Mouse (Mus musculus) heart, adult 9 months (tissue): ENCODE results near the gene Nipsnap2.
"Not testable (repeated sequence)": the region's sequence is repeated elsewhere in the genome, so short reads cannot be mapped to it uniquely, and the experiment has no call there.

Experiments
- DNase-seq, 2 experiments: peaks; one replicate each; pipeline ENCODE4 v3.0.0; 2022; ENCODE audit warnings: low spot score in 2 of 2

The Nipsnap2 gene

GRCm38 (mm10) chr5:129761865-129762540, 37.1 kb downstream of the Nipsnap2 start:
- DNase-seq: no peak

GRCm38 (mm10) chr5:129770443-129771355, 45.8 kb downstream of the Nipsnap2 start:
- DNase-seq: no peak

GRCm38 (mm10) chr5:129772433-129772832, 47.6 kb downstream of the Nipsnap2 start:
- DNase-seq: no peak

GRCm38 (mm10) chr5:129773330-129773729, 48.5 kb downstream of the Nipsnap2 start:
- not testable (repeated sequence) for DNase-seq

DNA sequence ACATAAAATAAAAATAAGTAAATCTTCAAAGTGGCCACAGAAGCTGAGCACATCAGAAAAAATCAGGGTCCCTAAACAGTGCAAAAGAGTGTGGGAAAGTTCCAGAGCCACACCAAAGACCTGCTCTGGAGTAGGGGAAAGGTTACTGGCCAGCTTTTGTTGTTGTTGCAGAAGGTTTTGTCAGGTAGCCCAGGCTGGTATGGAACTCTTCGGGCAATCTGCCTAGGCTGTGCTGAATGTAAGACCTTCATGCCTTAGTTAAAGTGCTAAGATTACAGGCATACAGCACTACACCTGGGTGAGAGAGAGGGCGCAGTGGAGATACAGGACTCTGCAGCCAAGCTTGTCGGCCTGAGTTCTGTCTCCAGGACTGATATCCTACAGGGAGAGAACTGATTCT, 49.8 kb downstream of the Nipsnap2 start:
- no peak for DNase-seq

GRCm38 (mm10) chr5:129778348-129778995, 53.6 kb downstream of the Nipsnap2 start:
- DNase-seq: no peak

- peak; percentile 68 to 80 for DNase-seq
Measured at GRCm38 (mm10) chr5:129778996-129779716, 54.3 kb downstream of the Nipsnap2 start.

DNA sequence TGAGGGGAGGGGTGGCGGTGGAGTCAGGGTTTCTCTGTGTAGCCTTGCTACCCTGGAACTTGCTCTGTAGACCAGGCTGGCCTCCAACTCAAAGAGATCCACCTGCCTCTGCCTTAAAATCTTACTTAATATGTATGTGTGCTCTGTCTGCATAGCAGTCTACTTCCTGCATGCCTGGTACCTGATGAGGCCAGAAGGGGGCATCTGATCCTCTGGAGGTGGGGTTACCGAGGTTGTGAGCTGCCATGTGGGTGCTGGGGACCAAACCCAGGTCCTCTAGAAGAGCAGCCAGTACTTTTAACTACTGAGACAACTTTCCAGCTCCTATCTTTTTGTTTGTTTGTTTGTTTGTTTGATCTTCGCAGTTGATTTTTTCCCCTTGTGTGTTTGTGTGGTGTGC, 55.3 kb downstream of the Nipsnap2 start:
- no peak for DNase-seq

DNA sequence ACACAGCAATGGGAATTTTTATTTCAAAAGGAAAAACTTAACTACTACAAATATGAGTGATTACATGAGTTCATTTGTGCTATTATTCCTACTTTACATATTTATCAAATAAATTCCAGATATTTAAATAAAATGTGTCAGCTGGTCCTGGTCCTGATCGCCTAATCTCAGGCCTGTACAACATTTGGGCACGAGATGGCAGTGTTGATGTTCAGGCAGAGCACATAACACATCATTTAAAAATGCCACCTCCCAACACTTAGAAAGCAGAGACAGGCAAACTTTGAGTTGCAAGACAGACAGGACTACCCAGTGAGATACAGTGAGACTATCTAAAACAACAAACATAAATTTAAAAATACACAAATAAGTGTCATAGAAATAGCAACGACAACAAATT, 57.3 kb downstream of the Nipsnap2 start:
- no peak for DNase-seq

GRCm38 (mm10) chr5:129785235-129785870, 60.5 kb downstream of the Nipsnap2 start:
- DNase-seq: no peak

GRCm38 (mm10) chr5:129786161-129786560, 61.3 kb downstream of the Nipsnap2 start:
- no peak for DNase-seq

DNA sequence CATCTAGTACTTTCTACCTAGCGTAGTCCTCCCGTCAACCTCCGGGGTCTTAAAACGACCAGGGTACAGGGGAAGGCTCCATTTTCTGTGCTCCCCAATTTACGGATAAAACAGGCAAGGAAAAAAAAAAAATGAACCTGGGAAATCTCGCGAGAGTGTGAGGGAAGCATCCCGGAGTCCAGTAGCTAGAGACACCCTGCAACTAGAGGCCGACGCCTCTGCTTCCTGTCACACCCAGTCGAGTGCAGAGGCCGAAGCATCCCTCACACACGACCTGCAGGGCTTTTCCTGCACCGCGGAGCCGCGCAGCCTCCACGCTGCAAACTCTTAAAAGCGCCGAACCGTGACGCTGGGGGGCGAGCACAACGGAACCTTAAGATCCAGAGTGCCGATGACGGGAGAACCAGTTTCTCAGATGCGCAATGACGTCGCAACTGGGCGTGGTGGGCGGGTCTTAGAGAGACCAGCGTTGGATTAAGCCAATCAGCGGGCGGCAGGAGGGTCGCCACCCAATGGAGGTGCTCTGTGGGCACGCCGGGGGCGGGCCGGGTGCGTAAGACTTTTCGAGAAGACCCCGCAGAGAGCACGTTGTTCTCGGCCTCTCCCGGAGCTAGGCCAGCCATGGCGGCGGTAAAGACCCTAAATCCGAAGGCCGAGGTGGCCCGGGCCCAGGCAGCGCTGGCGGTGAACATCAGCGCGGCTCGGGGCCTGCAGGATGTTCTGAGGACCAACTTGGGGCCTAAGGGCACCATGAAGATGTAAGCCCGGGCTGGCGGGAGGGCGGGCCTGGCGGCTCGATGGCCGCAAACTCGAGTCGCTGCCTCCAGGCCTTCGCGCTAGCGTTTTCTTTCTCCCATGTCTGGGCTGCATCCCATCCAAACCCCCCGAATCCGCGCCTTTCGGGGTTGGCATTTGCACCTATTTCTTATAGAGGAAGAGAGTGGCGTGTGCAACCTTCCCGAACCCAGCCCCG, 62.2 kb downstream of the Nipsnap2 start, which contains the start of gene Psph:
Psph (minus strand) TSS at position 632 of the 973 bp plus-strand sequence.
- peak; percentile 96 for DNase-seq

- DNase-seq: no peak
Measured at GRCm38 (mm10) chr5:129787818-129788593, 63.1 kb downstream of the Nipsnap2 start.

- not testable (repeated sequence) for DNase-seq
Measured at GRCm38 (mm10) chr5:129790591-129790990, 65.7 kb downstream of the Nipsnap2 start.
